Mouse (Mus musculus) hindbrain, embryonic 14.5 days (tissue): Measurements from ENCODE around the gene Nuak2. TPM values are rescaled to one million over a fixed set of nuclear protein-coding genes. Genes with fewer than 3 reads are reported as not detected.

Source experiments
- ATAC-seq: fragments of 200-750 bp; cut with Nextera tagmentation; 2 replicates; pipeline ENCODE4 v1.8.0; 2017; ENCODE audit warnings: moderate number of reproducible peaks, mild to moderate bottlenecking, moderate TSS enrichment, moderate library complexity; ENCODE audit not compliant: low FRiP score
- DNase-seq: peaks from one replicate; pipeline ENCODE4 v3.0.0-alpha.2; 2015; ENCODE audit warnings: low spot score
- H3K27ac ChIP-seq: fragments of 300-500 bp; sonication (generic); 2 replicates; pipeline ENCODE4 v1.5.1; 2014; ENCODE audit warnings: mild to moderate bottlenecking, moderate library complexity
- H3K27me3 ChIP-seq: fragments of 300-500 bp; sonication (generic); 2 replicates; pipeline ENCODE4 v1.6.1; 2014; ENCODE audit warnings: mild to moderate bottlenecking, low read length, mixed read lengths; ENCODE audit not compliant: control insufficient read depth, insufficient read depth
- H3K36me3 ChIP-seq: fragments of 300-500 bp; sonication (generic); replicated peaks from 2 replicates; pipeline ENCODE4 v1.6.1; 2014; ENCODE audit not compliant: control insufficient read depth, insufficient read depth
- H3K4me1 ChIP-seq: fragments of 300-500 bp; sonication (generic); replicated peaks from 2 replicates; pipeline ENCODE4 v1.6.1; 2014; ENCODE audit warnings: antibody characterized with exemption, low read length, mixed read lengths; ENCODE audit not compliant: control insufficient read depth, insufficient read depth
- H3K4me2 ChIP-seq: fragments of 300-500 bp; sonication (generic); replicated peaks from 2 replicates; pipeline ENCODE4 v1.6.1; 2014; ENCODE audit warnings: mild to moderate bottlenecking, moderate library complexity
- H3K4me3 ChIP-seq: fragments of 300-500 bp; sonication (generic); replicated peaks from 2 replicates; pipeline ENCODE4 v1.5.1; 2014; ENCODE audit warnings: mild to moderate bottlenecking, low read length
- H3K9ac ChIP-seq: fragments of 300-500 bp; sonication (generic); 2 replicates; pipeline ENCODE4 v1.6.1; 2014
- H3K9me3 ChIP-seq: fragments of 300-500 bp; sonication (generic); 2 replicates; pipeline ENCODE4 v1.6.1; 2016; ENCODE audit warnings: low read length; ENCODE audit not compliant: control insufficient read depth
- WGBS: fragments of 180-500 bp; shearing (Covaris S2); extraction: QIAGEN DNeasy Blood & Tissue Kit; methylation state at CpG from one replicate; pipeline ENCODE4 v1.1.7; 2014; 5-methylcytosine and 5-hydroxymethylcytosine counted together
- polyA plus RNA-seq: library from polyadenylated mRNA; unstranded; fragments of >200 nt; fragmentation: Nextera tagmentation; extraction: Ambion mirVana; gene quantifications from 2 replicates; pipeline ENCODE4 v1.2.1, GENCODE M21; 2014

The Nuak2 gene
- polyA plus RNA-seq, 1 experiment from 2014 or later = 10.7 TPM

- ATAC-seq (no peak), DNase-seq (no peak)
- WGBS = 72% methylated on average over 3 of the region's 3 CpGs
- Histone ChIP-seq H3K27ac (peak overlapping the region; percentile 67), H3K4me3 (no peak overlapping the region), H3K9ac (peak overlapping the region; percentile 4; the same call in 1 of the 2 replicates), H3K4me2 (no peak overlapping the region), H3K27me3 (no peaks in the 10 kb centered on the region), H3K9me3 (no peaks in the 10 kb centered on the region), H3K4me1 (peaks cover 57% of the 10 kb centered on the region), H3K36me3 (peaks cover 19% of the 10 kb centered on the region)
Measured at GRCm38 (mm10) chr1:132374873-132375244, 58.9 kb downstream of the Nuak2 start.

GRCm38 (mm10) chr1:132375256-132375655 lies 59.3 kb downstream of the Nuak2 start:
- ATAC-seq (no peak), DNase-seq (no peak)
- Histone ChIP-seq H3K4me2 (no peak overlapping the region), H3K27me3 (no peaks in the 10 kb centered on the region), H3K36me3 (peaks cover 22% of the 10 kb centered on the region), H3K9ac (peak overlapping the region; percentile 4; the same call in 1 of the 2 replicates), H3K9me3 (no peaks in the 10 kb centered on the region), H3K4me3 (no peak overlapping the region), H3K27ac (peak overlapping the region; percentile 67), H3K4me1 (peaks cover 57% of the 10 kb centered on the region)
- whole genome bisulfite sequencing = 29% methylated on average over 4 of the region's 4 CpGs

- H3K4me3 ChIP-seq = no peak overlapping the region
- H3K27me3 ChIP-seq = no peaks in the 10 kb centered on the region
- DNase-seq (no peak), ATAC-seq (no peak)
- H3K36me3 ChIP-seq = peaks cover 31% of the 10 kb centered on the region
- peak overlapping the region; percentile 55; the same call in 1 of the 2 replicates for H3K27ac ChIP-seq
- H3K9ac ChIP-seq = no peak overlapping the region
- H3K4me1 ChIP-seq = peaks cover 49% of the 10 kb centered on the region
- no peaks in the 10 kb centered on the region for H3K9me3 ChIP-seq
- H3K4me2 ChIP-seq = no peak overlapping the region
- WGBS = 77% methylated on average over 8 of the region's 8 CpGs
Measured at GRCm38 (mm10) chr1:132376211-132377054, 60.5 kb downstream of the Nuak2 start.

- WGBS = 67% methylated on average over 7 of the region's 7 CpGs
- Histone ChIP-seq H3K36me3 (peaks cover 31% of the 10 kb centered on the region), H3K9me3 (no peaks in the 10 kb centered on the region), H3K4me3 (no peak overlapping the region), H3K9ac (no peak overlapping the region), H3K27me3 (no peaks in the 10 kb centered on the region), H3K4me2 (no peak overlapping the region), H3K27ac (peak overlapping the region; percentile 55; the same call in 1 of the 2 replicates), H3K4me1 (peaks cover 43% of the 10 kb centered on the region)
- DNase-seq (no peak), ATAC-seq (no peak)
Measured at GRCm38 (mm10) chr1:132377055-132377365, 61.1 kb downstream of the Nuak2 start.

- 92% methylated on average over 3 of the region's 3 CpGs for WGBS
- Histone ChIP-seq H3K36me3 (peaks cover 31% of the 10 kb centered on the region), H3K27ac (no peak overlapping the region), H3K9me3 (no peaks in the 10 kb centered on the region), H3K4me3 (no peak overlapping the region), H3K9ac (no peak overlapping the region), H3K4me1 (peaks cover 35% of the 10 kb centered on the region), H3K27me3 (no peaks in the 10 kb centered on the region), H3K4me2 (no peak overlapping the region)
- DNase-seq (no peak), ATAC-seq (no peak)
Measured at GRCm38 (mm10) chr1:132377811-132378210, 61.9 kb downstream of the Nuak2 start.

- no peaks in the 10 kb centered on the region for H3K27me3 ChIP-seq
- H3K9me3 ChIP-seq = no peaks in the 10 kb centered on the region
- no peak overlapping the region for H3K27ac ChIP-seq
- H3K4me2 ChIP-seq = no peak overlapping the region
- H3K9ac ChIP-seq = no peak overlapping the region
- peaks cover 23% of the 10 kb centered on the region for H3K4me1 ChIP-seq
- no peak overlapping the region for H3K4me3 ChIP-seq
- WGBS = 85% methylated on average over 27 of the region's 27 CpGs
- ATAC-seq = no peak
- peaks cover 31% of the 10 kb centered on the region for H3K36me3 ChIP-seq
- DNase-seq = no peak
Measured at GRCm38 (mm10) chr1:132380550-132381100, 64.7 kb downstream of the Nuak2 start.

- no peak for DNase-seq
- Histone ChIP-seq H3K4me2 (no peak overlapping the region), H3K4me3 (no peak overlapping the region), H3K9me3 (no peaks in the 10 kb centered on the region), H3K36me3 (peaks cover 31% of the 10 kb centered on the region), H3K27me3 (no peaks in the 10 kb centered on the region), H3K27ac (no peak overlapping the region), H3K9ac (no peak overlapping the region), H3K4me1 (peaks cover 24% of the 10 kb centered on the region)
- WGBS = 53% methylated on average over 10 of the region's 10 CpGs
- ATAC-seq = no peak
Measured at GRCm38 (mm10) chr1:132381929-132382328, 66.0 kb downstream of the Nuak2 start.

Other genes with a start within 250 kb of the Nuak2 start
- gene Mfsd4a, start 248.1 kb upstream of the Nuak2 start, polyA plus RNA-seq = 9.7 and 10.4 TPM in 2 replicates
- 0.37 and 0.63 TPM in 2 replicates for gene Cdk18, start 176.4 kb upstream of the Nuak2 start, polyA plus RNA-seq
- gene Lemd1, start 124.7 kb upstream of the Nuak2 start, polyA plus RNA-seq = 15.9 and 22.1 TPM in 2 replicates
- 3.6 and 3.8 TPM in 2 replicates for gene AC124108.1, start 124.7 kb upstream of the Nuak2 start, polyA plus RNA-seq
- 0.39 and 0.47 TPM in 2 replicates for gene Gm10188, start 86.4 kb upstream of the Nuak2 start, polyA plus RNA-seq
- gene Klhdc8a, start 17.5 kb upstream of the Nuak2 start, polyA plus RNA-seq = 8.5 and 10.4 TPM in 2 replicates
- gene Tmcc2, start 75.2 kb downstream of the Nuak2 start, polyA plus RNA-seq = 31.0 and 33.9 TPM in 2 replicates
- 10.0 and 10.4 TPM in 2 replicates for gene Dstyk, start 101.4 kb downstream of the Nuak2 start, polyA plus RNA-seq
- 40.9 and 47.3 TPM in 2 replicates for gene Rbbp5, start 161.2 kb downstream of the Nuak2 start, polyA plus RNA-seq
- 0.57 and 1.3 TPM in 2 replicates for gene Tmem81, start 190.1 kb downstream of the Nuak2 start, polyA plus RNA-seq
- gene Cntn2, start 227.1 kb downstream of the Nuak2 start, polyA plus RNA-seq = 26.1 and 28.1 TPM in 2 replicates